Mouse (Mus musculus): ENCODE data around the gene A3galt2.

Gene A3galt2

DNA sequence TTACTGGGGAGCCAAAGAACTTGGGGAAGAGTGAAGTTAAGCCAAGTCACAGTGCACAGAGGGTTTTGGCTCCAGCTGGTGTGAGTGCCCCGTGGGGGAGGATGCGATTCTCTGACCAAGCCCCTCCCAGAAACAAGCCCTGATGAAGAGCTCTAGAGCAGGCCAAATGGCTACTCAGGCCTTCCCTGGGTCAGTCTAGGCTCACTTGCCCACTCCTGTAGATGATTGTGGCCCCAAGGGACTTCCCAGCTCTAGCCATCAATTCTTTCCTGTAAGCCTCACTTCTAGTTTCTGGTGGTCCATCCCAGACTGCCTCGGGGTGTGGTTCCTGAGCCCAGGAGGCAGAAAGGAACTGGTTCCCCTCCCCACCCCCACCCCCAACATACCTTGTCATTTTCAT lies at the start of gene A3galt2:
TSS of gene A3galt2 (plus strand) at position 301 of the 400 bp plus-strand sequence.
- no peak for DNase-seq

DNA sequence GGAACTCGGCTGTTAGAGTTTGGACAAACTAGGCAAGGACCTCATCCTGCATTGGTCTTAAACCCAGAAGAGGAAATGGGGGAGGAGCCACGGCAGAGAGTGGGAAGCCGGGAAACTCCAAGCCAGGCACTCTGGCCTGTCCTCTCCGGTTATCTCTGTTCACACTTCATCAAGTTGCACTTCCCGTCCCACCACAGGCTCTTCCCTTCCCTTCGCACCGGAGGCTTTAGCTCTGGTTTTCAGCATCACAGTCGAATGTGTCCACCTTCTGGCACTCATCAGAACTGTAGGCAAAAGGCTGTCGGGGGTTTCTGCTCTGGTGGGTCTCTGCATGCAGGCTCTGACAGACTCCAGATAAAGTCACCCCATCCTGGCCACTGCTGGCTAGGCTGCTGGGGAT lies 48.5 kb upstream of the A3galt2 start:
- no peak for DNase-seq

DNA sequence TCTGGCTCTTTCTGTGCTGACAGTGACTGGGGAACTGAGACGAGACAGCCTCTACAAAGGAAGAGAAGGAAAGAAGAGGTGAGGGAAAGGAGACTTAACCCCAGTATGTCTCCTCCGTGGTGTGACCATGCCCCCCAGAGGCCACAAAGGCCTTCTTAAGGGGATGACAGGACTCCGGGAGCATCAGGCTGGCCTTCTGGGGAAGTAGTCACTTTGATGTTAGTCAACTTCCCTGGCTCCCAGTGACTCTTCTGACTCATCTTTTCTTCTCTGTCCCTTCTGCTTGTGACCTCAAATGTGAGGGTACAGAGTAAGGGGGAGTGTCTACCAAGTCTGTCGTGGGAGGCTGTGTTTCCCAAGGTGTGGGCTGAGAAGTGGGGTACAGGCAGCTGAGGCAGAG lies 47.8 kb upstream of the A3galt2 start:
- DNase-seq, result no peak

DNA sequence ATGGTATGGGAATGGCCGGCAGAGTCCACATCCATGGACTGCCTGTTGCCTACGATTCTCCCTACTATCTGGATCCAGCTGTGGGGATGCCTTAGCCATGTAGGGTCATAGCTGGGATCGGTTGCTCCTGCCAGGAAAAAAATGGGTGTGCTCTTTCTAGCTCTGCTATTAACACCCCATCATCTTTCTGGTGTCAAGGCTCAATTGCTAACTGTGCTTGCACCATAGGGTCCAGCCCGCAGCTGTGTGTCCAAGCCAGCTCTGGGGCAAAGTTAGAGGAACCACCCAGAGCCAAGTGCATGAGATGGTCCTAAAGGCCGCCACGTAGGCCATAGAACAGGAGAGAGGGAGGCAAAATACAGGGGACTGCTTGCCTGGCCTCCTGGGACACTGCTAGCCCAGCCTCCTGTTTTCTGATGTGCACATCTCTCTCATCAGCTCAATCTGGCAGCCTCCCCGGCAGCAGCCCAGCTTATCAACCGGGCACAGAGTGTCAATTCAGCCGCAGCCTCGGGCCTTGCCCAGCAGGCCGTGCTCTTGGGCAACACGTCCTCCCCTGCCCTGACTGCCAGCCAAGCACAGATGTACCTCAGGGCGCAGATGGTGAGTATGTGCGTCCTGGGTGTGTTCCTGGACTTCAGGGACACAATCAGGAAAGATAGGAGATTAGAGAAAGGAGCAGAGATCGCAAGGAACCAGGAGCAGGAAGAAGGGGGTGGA lies 45.9 kb upstream of the A3galt2 start:
- no peak for DNase-seq

DNA sequence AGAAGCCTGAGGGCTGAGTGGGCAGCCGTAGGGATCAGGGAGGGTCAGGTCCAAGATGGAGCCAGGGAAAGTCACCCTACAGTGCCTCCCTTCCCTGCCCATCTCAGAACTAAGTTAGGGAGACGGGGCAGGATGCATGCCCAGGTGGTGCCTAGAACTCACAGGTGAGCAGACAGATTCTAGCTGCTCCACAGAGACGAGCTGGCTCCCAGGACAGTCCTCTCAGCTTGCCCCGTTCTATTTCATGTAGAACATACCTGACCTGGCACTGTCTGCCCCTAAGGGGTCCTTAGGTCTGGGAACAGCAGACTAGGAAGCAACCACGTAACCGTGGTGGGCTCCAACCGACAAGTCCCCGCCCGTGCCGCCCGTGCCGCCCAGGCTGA lies 45.4 kb upstream of the A3galt2 start:
- no peak for DNase-seq

DNA sequence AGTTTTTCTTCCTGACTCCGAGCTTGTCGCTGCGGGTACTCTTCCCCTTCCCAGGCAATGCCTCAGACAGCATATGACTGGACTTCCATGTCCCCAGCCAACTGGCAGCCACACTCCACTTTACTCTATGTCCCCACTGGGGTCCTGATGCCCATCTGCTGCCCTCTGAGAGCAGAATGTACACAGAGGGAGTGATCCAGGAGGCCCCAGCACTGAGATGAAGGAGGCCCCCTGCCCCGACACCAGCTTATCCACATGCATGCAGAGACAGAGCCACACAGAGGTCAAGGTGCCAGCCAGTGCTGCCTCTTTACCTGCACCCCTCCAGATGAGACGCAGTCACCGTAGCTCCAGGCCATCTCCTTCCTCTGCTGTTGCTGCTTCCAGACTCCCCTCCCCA lies 44.9 kb upstream of the A3galt2 start:
- no peak for DNase-seq

DNA sequence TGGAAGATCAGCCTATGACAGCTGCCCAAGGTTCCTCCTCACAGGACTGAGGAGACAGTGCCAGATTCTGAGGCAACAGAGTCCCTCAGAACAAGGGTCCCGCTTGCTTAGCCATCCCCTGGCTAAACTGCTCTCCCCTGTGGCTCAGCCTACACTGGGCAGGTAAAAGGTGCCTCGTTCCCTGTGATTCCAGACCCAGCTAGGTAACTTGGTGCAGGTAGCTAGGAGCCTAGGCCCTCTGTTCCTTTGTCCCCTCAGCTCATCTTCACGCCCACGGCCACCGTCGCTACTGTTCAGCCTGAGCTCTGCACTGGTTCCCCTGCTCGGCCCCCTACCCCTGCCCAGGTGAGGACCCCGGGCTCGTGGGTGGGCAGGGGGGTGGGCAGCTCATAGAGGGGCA lies 44.4 kb upstream of the A3galt2 start:
- DNase-seq, result no peak

DNA sequence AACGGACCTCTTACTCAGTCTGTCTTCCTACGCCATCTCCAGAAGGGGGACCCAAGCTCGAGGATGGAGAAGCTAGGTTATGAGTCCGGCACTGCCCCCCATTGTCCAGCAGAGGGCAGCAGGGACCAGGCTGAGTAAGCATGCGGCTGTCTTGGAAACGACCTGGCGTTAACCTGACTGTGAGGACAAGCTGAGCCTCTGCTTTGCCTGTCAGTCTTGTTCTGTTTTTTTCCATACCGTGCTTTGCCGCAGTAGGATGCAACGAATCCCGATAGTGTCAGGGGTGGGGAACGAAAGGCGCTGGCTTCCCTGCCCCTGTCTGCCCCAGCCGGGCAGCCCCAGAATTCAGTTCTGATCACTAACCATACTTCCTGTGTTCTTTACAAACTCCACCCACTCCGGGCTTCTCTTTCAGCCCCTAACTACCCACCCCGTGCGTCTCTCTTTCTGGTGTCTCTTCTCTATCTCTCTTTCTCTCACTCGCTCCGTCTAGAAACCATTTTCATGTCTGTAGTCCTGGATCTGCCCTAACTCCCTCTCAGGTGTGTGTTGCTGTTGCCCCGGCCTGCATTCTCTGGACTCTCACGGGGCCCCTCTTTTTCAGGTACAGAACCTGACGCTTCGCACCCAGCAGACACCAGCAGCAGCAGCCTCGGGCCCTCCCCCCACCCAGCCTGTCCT lies 43.6 kb upstream of the A3galt2 start:
- DNase-seq, result peak; percentile 94

DNA sequence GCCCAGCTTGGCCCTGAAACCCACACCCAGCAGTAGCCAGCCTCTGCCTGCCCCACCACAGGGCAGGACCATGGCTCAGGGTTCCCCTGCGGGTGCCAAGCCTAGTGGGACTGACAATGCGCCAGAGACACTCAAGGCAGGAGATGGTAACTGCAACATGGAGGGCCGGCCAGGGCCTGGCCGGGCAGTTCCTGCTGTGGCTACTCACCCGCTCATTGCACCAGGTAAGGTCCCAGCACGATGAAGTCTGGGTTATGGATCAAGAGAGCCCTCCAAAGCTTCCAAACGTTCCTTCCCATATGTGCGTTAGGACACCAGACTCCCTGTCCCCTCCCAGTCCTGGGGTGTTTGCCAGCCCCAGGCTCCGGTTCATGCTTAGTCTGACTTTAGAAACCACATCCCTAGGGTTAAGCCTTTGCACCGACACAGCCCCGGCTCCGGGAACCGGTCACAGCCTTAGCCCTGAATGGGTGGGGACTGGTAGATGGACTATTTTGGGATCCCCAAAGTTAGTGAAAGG lies 43.0 kb upstream of the A3galt2 start:
- no peak for DNase-seq

DNA sequence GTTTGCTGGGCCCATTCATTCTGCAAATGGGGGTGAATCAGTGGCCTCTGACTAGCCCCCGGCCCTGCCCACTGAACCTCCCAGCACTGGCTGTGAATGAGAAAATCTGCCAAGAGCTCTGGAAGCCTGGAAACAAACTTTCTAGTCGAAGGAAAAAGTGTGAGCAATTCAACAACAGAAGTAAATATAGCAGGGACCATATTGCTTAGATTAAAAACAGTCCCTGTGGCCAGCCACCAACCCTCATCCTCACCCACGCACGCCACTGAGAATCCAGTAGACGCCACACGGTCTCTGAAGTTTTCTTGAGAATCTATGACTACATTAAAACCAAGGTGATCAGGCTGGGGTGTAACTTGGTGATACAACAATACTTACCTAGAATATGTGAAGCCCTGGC lies 42.2 kb upstream of the A3galt2 start:
- peak; percentile 64 for DNase-seq

DNA sequence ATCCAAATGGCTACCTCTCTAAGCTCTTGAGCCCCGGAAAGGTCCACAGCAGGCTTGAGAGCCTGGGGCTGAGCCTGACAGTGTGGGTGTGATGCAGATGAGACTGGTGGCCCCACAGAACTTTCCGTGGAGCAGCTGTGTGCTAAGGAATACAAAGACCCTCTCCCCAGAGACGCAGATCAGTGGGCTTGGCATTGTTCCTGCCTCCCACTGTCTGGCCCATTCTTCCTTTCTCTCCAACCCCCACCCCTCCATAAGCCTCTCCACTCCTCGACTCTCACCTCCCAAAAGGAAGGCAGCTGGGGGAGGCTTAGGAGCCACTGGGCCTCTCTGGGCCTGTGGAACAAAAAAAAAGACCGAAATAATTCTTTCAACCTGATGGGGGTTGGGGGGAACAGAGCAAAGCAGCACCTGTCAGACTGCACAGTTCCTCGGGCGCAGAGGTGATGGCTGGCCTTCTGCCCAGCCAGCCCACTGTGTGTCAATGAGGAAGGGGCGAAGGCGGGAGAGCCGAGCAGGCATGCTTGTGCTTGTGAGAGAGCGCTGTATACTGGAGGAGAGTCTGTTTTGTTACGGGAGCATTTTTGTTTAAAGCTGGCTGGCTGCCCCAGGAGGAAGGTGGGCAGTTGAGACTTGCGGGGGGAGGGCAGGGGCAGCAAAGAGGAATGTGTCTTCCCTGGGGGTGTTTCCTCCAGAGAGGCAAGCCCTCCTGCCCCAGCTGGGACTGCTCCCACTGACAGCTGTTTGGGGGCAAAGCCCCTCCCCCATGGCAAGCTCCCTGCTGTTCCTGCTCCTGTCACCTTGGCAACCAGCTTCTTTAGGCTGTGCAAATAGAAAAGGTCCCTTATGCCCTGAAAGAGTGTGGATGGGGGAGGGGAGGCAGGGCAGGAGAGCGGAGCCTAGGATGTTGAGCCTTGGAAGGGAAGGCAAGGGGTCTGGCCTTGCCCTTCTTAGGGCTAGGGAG lies 39.6 kb upstream of the A3galt2 start:
- peak; percentile 68 for DNase-seq

DNA sequence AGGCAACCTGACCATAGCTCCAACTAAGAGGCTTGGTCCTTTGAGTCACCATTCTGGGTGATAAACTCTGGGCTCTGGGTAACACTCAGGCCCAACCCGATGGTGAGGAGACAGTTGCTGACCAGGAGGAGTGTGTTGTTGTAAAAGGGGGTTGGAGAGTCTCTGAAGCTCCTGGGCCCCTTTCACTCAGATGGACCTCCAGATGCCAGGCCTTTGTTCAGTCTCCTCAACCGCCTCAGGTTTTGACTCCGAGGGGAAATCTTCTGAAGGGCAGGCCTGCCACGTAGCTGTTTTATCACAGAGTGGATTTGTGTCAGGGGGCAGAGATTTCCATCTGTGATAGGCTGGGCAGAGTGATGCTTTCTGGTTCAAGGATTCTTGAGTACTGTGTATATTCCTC lies 38.9 kb upstream of the A3galt2 start:
- DNase-seq, result no peak

DNA sequence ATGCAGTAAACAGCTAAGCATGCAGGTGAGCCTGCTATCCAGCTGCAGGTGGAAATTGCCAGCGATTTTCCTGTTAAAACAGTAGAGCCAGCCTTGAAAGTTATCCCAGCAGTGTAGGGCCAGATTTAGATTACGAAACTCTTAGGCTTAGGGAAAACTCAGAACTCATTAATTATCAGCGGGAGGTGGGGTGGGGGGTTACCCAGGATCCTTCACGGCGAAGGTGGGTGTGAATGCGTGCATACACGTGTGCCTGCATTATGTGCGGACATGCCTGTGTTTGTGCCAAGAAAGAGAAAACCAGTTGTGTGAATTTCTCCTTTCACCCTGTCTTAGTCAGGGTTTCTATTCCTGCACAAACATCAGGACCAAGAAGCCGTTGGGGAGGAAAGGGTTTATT lies 38.4 kb upstream of the A3galt2 start:
- no peak for DNase-seq

DNA sequence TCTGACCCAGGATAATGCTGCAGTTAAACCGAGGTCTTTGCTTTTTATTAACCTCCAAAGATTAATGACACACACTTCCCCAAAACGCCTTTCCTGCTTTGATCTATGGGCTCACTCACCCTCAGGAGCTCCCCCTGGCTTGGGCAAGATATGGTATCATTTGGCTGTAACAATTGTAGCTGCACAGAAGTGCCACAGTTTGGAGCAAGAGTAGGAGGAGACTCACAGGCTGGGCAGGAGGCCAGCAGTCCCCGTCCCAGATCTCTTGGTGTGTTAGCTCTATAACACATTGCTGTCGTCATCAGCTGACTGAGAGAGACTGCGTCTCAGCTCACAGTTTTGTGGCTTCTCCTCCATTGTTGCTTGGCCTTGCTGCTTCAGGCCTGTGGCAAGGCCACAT lies 35.1 kb upstream of the A3galt2 start:
- DNase-seq, result peak; percentile 87

DNA sequence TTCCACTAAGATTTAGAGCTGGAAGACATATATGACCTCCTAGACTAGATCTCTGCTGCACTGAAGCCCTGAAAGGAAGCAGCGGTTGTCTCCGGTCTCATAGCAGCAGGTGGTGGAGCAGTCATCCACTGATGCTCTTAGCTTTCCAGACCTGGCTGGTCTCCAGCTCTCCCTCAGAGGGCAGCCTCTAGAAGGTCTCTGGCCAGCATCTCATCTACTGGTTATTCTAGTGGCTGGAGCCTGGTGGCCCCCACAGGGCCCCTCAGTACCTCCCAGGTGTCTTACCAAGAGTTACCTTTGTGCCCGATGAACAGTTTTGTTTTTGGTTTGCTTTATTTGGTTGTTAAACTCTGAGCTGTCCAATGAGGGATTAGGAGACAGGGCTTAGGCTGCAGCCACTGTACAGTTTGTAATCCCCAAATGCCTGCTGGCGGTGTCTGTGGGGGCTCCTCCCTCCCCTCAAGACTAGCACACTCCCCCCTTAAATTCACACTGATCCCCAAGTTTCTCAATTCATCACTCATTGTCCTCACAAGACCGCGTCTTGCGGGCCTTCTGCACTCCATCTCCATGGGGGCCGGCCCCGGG lies 34.0 kb upstream of the A3galt2 start:
- no peak for DNase-seq

DNA sequence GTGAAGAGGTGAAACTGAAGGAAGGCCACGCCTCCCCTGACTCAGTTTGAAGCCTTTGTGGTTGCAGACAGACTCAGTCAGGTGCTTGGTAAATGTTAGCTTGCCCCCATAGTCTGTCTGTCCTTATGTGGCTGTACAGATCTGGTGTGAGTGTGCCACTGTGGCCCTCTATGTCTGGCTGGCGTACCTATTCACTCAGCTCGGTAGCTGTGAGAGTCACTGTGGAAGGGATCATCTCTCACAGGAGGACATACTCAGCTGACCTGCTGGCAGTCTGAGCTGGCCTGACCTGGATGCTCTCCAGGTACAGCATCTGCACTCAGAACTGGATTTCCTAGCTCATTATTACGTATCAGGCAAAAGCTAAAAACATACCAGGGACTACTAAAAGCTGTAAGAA lies 33.4 kb upstream of the A3galt2 start:
- DNase-seq, result no peak

DNA sequence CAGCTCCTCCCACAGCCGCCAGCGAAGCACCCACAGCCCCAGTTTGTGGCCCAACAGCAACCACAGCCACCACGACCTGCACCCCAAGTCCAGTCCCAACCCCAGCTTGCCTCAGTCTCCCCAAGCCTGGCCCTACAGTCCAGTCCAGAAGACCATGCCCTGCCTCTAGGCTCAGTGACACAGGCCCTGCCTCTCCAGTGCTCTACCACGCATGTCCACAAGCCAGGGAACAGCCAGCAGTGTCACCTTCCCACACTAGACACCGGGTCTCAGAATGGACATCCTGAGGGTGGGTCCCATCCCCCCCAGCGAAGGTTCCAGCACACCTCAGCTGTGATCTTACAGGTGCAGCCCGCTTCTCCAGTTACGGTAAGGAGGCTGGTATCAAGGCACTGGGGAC lies 32.2 kb upstream of the A3galt2 start:
- DNase-seq, result no peak

DNA sequence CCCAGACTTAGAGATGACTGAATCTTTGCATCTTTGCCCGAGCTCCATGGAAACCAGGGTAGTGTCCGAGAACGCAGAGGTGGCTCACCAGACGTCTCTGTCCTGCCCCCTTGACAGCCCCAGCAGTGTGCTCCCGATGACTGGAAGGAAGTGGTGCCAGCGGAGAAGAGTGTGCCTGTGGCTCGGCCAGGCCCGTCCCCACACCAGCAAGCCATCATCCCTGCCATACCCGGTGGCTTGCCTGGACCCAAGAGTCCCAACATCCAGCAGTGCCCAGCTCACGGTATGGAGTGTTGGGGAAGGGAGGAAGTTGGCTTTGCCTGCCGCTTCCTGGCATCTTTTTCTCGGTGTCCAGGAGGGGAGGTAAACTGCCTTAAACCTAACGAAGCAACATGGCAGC lies 31.7 kb upstream of the A3galt2 start:
- DNase-seq, result no peak

DNA sequence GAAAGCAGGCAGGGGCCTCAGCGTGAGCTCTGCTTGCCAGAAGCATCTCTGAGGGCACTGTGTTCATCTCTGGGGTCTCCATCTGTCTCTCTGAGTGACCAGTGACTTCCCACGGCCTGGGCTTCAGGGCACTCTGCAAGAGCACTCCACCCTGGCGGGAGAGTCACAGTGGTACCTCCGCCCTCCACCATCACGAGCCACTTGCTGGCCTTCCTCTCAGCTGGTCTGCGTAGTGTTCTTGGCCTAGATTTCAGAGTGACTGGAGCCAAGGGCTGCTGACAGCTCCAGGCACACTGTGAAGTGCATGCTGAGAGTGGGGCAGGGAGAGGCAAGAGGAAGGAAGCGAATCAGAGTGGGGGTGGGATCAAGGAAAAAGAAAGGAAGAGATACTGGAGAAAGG lies 31.1 kb upstream of the A3galt2 start:
- DNase-seq, result peak; percentile 61

DNA sequence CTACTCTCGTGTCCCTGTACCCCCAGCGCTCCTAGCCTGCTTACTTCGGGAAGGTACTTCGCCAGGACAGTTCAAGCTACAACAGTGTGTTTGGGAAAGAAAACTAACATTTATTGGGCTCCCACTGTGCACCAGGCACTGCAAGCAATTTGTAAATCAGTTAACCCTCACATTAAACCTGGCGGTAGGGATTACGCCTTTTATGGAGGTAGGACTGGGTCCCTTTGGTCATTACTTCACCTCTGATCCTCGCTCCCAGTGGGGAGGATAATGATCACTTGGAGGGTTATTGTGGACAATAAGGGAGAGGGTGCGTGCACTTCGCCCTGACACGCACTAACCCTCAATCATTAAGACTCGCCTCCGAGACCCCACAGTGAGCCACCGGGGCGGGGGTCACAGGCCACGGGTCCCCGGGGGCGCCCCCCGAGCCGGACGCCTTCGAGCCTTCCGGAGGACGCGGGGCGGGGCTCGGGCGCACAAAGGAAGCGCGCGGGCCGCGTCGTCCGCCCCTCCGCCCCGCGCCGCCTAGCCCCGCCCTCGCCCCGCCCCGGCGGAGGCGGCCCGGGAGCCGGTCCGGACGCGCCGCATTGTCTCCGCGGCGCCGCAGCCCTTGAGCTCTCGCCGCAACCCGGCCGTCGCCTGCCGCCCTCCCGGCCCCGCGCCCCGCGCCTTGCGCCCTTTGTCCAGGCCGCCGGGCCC lies 28.0 kb upstream of the A3galt2 start:
- DNase-seq, result peak; percentile 87

DNA sequence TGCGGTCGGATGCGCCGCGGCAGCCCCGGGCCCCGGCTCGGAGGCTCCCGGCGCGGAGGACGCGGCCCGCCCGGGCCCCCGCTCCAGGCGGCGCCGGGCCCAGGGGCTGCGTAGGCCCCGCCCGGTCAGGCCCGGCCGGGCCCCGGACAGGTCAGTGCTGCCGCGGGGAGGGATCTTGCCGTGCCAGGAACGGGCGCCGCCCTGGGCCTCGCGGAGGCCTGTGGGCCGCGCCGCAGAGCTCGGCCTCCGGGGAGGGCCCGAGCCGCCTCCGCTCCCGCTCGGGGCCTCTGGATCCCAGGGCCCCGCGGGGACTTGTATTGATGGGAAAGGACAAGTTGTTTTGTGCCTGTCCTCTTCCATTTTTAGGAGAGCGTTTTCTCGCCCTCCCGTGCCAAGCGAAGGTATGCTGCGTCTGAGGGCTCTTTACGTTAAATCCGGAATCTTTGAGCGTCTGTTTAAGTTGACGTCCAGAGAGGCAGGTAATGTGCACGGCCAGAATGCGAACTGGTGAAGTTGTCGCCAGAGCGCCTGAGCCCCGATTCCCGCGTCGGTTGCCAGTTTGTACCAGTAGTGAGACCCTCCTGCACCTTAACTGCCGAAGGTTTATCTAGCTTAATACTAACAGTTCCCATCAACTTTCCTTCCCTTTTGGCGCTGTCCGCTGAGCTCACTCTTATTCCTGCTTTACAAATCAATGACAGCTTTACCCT lies 27.3 kb upstream of the A3galt2 start:
- DNase-seq, result peak; percentile 42

DNA sequence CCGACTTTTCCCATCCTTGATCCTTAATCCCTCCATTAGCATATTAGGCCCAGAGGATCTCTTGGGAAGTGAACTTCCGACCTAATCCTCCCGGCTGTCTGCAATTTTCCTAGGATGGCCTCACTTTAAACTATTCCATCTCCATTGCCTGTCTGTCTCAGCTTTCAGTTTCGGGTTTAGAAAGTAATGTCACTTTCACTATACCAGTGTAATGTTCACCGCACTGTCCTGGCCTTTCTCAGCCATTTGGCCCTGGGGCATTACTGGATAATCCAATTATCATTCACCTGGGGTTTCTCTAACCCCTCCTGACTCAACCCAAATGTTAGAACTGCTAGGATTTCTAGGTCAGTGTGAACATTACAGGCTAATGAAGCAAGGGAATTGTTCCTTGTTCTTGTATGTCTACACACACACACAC lies 26.7 kb upstream of the A3galt2 start:
- no peak for DNase-seq

All from right cerebral cortex, adult 18-20 months (tissue).